In the genomic region with DNA sequence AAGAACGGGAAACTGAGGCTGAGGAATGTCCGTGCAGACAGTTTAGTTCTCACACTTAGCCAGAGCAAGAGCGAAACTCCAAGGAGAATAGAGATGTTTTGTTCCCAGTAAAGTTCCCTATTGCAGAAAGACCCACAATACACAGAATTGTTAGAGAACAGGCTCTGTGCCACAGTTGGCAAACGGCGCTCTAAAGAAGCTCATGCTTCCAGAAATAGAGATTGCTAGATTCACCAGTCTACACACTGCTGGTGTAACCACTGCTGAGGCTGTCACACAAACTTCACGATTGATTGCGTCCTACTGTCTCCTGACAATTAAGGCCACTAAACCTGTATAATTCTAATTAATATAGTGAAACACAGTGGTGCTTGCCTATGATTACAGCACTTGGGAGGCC, we compare ENCODE assay signal across 16 mouse cellular contexts. TPM values are rescaled to one million over a fixed set of nuclear protein-coding genes. Genes with fewer than 3 reads are reported as not detected.
DNase-seq lines count a peak whose midpoint lies in the region; ATAC-seq lines count a peak whose summit lies in the region.
"Had no signal": no experiment of that assay in that cellular context is flagged by ENCODE, and none has a peak within 500 bp of the region (broad histone marks: within the 10 kb centered on the region; RNA-seq: fewer than 3 reads in every experiment).

No protein-coding gene starts in this region.

- ATAC-seq in activated CD4-positive, CD25-positive, alpha-beta regulatory T cell, adult 4 months: no peak
- ATAC-seq: forebrain, embryonic 14.5 days; intestine, embryonic 16.5 days had no signal

- peak; percentile 35 to 38 for DNase-seq in heart, adult 18-20 months
- no peak for DNase-seq in heart, adult 9 months (ENCODE audit: low spot score in 2 of 2)
- DNase-seq in left cerebral cortex, postnatal 14 days (ENCODE audit: low spot score in 2 of 2): peak; percentile 57 to 67
- no peak for DNase-seq in left cerebral cortex, adult 11 months (ENCODE audit: low spot score)
- DNase-seq in right cerebral cortex, adult 2 months (ENCODE audit: low spot score in 2 of 2): peak; percentile 47 to 62
- DNase-seq in right cerebral cortex, postnatal 14 days: no peak
- DNase-seq in telencephalon, adult 2 months (ENCODE audit: low read depth, low spot score): peak; percentile 64
- DNase-seq: adrenal gland, postnatal 25 days; cerebellum, adult 18-20 months; heart, postnatal 36 days; kidney, postnatal 4 days had no signal

- intact Hi-C loops in left cerebral cortex, postnatal 14 days (cut with DNase I): no loop called here

RNA-seq across cellular contexts. Expression of gene Fads1, which starts 1.5 kb away (rescaled TPM):
- total RNA-seq in heart, adult 18-20 months (2021): 10 to 100 TPM; 23.6 to 26.1 TPM
- 100 to 1,000 TPM; 155 to 165 TPM for total RNA-seq in left cerebral cortex, postnatal 14 days (2021)
- polyA plus RNA-seq in activated CD4-positive, CD25-positive, alpha-beta regulatory T cell, adult 4 months (2017; shearing (Covaris generic)): 1 to 10 TPM; 6.7 to 7.2 TPM

RNA-seq across cellular contexts. Expression of gene Tmem258, which starts 22.6 kb away (rescaled TPM):
- 100 to 1,000 TPM; 138 to 161 TPM for total RNA-seq in heart, adult 18-20 months (2021)
- total RNA-seq in left cerebral cortex, postnatal 14 days (2021): 10 to 100 TPM; 84.1 to 88.2 TPM
- 100 to 1,000 TPM; 356 to 371 TPM for polyA plus RNA-seq in activated CD4-positive, CD25-positive, alpha-beta regulatory T cell, adult 4 months (2017; shearing (Covaris generic))

RNA-seq across cellular contexts. Expression of gene Fen1, which starts 22.7 kb away (rescaled TPM):
- 1 to 10 TPM; 4.7 to 5.2 TPM for total RNA-seq in heart, adult 18-20 months (2021)
- total RNA-seq in left cerebral cortex, postnatal 14 days (2021): 1 to 10 TPM; 7.3 to 9.2 TPM
- polyA plus RNA-seq in activated CD4-positive, CD25-positive, alpha-beta regulatory T cell, adult 4 months (2017; shearing (Covaris generic)): 10 to 100 TPM; 51.7 to 76.7 TPM

RNA-seq across cellular contexts. Expression of gene Myrf, which starts 59.3 kb away (rescaled TPM):
- total RNA-seq in heart, adult 18-20 months (2021): 1 to 10 TPM; 4.2 to 6.2 TPM
- 10 to 100 TPM in 1 of 2 experiments, 1 to 10 TPM in 1; 9.9 to 16.0 TPM for total RNA-seq in left cerebral cortex, postnatal 14 days (2021)
- under 1 TPM in 1 of 2 experiments, not detected in 1; 0.09 TPM for polyA plus RNA-seq in activated CD4-positive, CD25-positive, alpha-beta regulatory T cell, adult 4 months (2017; shearing (Covaris generic))
- total RNA-seq: monocyte, adult 5-6 weeks had no signal
- polyA plus RNA-seq: G1E had no signal

Comparison
In these comparisons a context has a peak if more than half of its experiments do, and no peak if none do; other contexts are left out.
1. DNase-seq: peak in heart, adult 18-20 months (2 of 2), left cerebral cortex, postnatal 14 days (2 of 2), right cerebral cortex, adult 2 months (2 of 2) and telencephalon, adult 2 months (single experiment); none in heart, adult 9 months (0 of 2), left cerebral cortex, adult 11 months (single experiment) and right cerebral cortex, postnatal 14 days (single experiment).
2. RNA of gene Fads1, which starts 1.5 kb away (total RNA-seq): 155 to 165 TPM in left cerebral cortex, postnatal 14 days; 23.6 to 26.1 TPM in heart, adult 18-20 months; every median in the first group is over 4 times any median in the second.